Mouse (Mus musculus) MN1 (cell line): ENCODE measurements at regions not wholly inside any gene's neighbourhood (a gene's known extent, or its start where the extent isn't known, plus 50 kb on each side); places are given as distances from the start of the nearest gene placed in this dataset.
A peak's percentile ranks its signal among the peaks of the same experiment; 100 is the strongest.

Source experiments
- DNase-seq: peaks from one replicate; pipeline ENCODE4 v3.0.0-alpha.2; 2016; ENCODE audit warnings: low spot score

GRCm38 (mm10) chr15:7574811-7575210, 176.6 kb upstream of the Egflam start:
- DNase-seq = no peak

- DNase-seq = no peak
Observed at GRCm38 (mm10) chr15:7578439-7578838, 180.2 kb upstream of the Egflam start.

- no peak for DNase-seq
Observed at GRCm38 (mm10) chr15:7587210-7587609, 189.0 kb upstream of the Egflam start.

DNA sequence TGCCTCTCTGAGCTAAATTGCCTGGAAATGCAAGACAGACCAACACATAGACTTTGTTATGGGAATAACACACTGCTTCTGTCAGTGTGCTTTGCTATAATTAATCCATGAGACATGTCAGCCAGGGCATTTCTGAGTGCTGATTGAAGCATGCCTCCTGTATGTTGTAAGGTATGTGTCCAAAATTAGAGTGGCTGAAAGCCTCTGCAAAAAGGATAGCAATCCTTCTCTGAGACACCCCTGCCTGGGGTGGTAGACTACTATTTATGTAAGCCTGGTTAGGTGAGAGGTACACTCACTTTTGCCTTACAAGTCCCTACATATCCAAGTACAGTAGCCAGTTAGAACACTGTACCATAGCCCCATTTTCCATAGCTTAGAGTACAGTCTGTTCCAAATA, 193.3 kb upstream of the Egflam start:
- DNase-seq = no peak

- no peak for DNase-seq
Observed at GRCm38 (mm10) chr15:7597335-7597734, 199.1 kb upstream of the Egflam start.

DNA sequence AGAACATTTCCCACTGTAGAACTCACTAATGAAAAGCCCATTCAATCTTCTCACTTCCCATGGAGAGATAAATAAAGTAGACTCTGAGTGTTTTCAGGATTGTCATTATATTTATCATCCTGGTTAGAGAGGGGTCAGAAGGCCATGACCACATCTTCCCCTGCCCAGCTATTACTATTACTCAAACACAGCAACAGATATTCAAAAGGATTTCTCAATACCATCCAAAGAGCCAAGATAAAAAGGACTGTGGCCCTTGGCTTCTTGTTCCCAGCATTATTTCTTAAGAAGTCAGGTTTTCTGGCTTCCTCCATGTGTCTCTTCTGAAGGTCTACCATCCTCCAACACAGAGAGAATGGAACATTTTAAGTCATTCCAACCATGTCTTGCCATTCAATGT, 199.6 kb upstream of the Egflam start:
- no peak for DNase-seq

DNA sequence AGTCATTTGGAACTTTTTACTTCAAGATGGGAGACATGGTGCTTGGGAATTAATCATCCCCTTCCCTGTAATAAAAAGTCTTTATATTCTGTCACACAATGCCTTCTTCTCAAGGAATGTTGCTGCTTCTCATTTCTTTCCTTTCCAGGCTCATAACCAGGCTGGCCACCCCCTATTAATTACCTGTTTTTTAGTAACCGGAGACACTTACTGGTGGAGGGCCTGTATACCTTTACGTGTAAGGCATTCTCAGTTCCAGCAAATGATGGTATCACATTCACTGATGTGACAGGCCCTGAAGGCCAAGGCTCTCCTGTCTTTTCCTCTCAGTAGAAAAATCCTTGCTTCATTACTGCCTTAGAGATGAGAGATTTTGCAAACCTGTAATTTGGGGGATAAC, 203.3 kb upstream of the Egflam start:
- DNase-seq = no peak

DNA sequence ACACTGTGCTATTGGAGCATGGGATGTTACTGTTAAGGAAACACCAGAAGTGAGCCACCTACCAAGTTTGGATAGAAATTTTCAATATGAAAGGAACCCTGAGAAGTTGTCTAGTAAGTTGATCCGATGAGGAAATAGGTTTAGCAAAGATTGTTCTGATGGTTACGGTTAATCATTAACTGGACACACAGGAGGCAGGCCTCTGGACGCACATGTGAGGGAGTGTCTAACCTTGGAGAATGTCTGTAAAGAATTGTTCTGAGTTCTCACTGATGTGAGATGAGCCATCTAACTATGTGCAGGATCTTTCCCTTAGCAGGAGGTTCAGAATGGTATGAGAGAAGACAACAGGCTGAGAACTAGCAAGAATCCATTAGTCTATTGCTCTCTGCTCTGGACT, 205.8 kb upstream of the Gdnf start:
- DNase-seq = no peak

GRCm38 (mm10) chr15:7617954-7618353, 192.7 kb upstream of the Gdnf start:
- no peak for DNase-seq

GRCm38 (mm10) chr15:7623026-7623425, 187.6 kb upstream of the Gdnf start:
- no peak for DNase-seq

DNA sequence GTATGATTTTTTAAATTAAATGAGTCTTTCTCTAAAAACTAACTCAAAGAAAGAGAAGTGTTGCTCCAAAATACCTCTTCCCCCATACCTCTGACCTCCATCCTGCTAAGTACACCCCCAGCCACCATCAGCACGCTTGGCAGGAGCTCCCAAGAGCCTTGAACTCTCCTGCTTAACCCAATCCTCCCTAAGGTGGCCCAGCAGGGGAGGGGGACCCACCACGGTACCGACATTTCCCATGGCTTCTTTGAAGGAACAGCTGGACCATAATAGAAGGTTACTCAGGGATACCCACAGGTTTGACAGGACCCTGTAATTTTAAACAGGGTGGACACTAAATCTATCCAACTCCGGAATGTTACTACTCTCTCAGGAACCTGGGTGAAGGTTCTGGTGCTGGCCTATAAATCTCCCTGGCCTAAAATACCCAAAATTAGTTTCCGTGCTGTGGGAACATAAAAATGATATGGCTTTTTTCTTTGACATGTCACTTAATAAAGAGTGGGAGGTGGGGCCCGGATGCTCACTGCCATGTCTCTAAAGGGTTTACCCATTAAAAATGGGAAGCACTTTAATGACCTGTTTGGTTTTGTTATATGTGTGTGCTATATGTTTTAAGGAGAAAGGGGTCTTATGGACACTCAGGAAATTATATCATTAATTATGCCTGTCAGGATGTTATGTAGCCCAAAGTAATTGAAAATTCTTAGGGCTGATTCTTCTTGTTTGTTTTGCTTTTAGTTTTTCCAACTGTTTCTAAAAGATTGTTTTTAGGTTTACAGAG, 185.8 kb upstream of the Gdnf start:
- DNase-seq = no peak

- no peak for DNase-seq
Observed at GRCm38 (mm10) chr15:7629826-7630225, 180.8 kb upstream of the Gdnf start.

- no peak for DNase-seq
Observed at GRCm38 (mm10) chr15:7635234-7635633, 175.4 kb upstream of the Gdnf start.

- DNase-seq = no peak
Observed at GRCm38 (mm10) chr15:7639444-7639843, 171.2 kb upstream of the Gdnf start.

- no peak for DNase-seq
Observed at GRCm38 (mm10) chr15:7642075-7642474, 168.6 kb upstream of the Gdnf start.

- DNase-seq = peak; percentile 31
Observed at GRCm38 (mm10) chr15:7650705-7651104, 159.9 kb upstream of the Gdnf start.

DNA sequence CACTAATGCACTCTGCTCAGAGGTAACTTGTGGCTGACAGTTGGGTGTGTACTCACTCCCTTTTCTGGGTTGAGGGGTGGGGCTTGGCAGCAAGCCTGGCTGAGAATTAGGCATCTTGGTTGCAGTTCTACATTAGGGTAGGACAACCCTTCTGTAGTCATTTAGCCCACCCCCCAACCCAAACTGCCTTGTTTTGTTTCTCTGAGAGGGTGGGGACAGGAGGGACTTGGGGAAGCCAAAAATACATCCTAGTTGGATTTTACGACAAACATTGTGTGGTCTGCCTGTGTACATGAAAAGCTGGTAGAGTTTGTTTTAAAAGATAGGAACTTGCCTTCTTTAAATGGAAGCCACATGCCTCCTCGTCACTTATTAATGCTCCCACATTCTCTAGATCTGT, 146.8 kb upstream of the Gdnf start:
- DNase-seq = no peak

- no peak for DNase-seq
Observed at GRCm38 (mm10) chr15:7669631-7670030, 141.0 kb upstream of the Gdnf start.

- DNase-seq = no peak
Observed at GRCm38 (mm10) chr15:7676970-7677369, 133.7 kb upstream of the Gdnf start.

DNA sequence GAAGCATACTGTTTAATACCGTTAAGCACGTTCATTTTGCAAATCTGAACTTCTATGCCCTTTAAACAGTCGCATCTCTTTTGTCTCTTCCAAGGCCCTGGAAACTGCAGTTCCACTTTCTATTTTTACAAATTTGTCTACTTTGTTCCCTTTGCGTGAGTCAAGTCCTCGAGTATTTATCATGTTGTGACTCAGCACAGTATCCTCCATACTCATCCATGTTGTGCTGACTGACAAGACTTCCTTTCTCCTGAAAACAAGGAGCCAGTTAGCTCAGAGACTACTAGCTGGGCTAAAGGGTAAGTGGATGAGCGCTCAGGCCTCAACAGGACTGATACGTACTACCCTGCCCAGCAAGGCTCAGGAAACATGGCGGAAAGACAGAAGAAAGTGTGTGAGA, 131.9 kb upstream of the Gdnf start:
- no peak for DNase-seq

GRCm38 (mm10) chr15:7681011-7681410, 129.6 kb upstream of the Gdnf start:
- no peak for DNase-seq

DNA sequence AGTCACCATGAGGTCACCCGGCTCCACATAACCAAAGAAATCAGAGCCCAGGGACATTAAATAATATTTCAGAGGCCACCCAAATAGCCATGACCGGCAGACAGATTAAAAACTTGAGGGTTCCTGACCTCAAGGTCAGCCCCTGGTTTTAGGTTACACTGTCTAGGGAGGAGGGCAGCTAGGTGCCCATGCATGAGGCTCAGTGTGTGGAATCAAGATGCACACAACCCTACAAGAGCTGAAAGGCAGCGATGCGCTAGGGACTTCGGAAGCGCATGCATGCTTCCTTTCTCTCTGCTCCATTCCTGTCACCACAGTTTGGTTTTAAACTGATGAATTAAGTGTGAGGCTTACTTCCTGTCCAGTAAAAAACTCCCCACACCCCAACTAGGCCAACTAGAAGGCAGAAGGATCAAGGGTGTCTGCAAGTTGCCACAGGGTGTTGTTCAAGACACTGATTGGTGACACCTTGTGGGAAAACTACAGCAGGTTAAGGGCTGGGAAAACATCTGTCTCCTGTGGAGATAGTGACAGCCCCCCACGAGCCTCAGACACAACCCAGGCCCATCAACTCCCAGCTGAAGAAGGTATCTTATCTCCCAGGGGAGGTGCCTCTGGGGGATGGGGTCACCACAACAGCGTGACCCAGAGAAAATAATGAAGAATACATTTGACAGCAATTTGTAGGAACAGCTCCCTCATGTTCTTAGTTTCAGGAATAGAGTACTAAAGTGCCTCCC, 127.2 kb upstream of the Gdnf start:
- no peak for DNase-seq

DNA sequence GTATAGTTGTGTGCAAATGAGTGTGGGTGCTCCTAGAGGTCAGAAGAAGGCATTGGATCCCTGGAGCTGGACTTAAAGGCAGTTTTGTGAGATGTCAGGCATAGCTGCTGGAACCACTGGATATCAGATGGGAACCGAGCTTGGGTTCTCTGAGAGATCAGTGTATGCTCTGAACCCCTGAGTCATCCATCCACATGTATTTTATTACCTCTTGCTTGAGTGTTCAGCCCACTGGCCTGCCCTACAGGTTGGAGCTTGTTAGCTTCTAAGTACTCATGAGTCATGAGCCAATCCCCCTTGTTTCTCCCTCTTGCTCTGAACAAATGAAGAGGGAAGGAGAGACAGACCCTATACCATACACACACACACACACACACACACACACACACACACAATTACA, 119.4 kb upstream of the Gdnf start:
- DNase-seq = no peak

- DNase-seq = no peak
Observed at GRCm38 (mm10) chr15:7692096-7692495, 118.5 kb upstream of the Gdnf start.
